Mouse (Mus musculus): ENCODE results near the gene Ap1s2. TPM values are rescaled to one million over a fixed set of nuclear protein-coding genes. Genes with fewer than 3 reads are reported as not detected.
A peak's percentile ranks its signal among the peaks of the same experiment; 100 is the strongest.

Gene Ap1s2
- polyA plus RNA-seq, 1 experiment from 2014 or later = 120 TPM

- no peak overlapping the region for H3K27ac ChIP-seq (ENCODE audit: low read length)
- H3K4me2 ChIP-seq (ENCODE audit: low read length) = no peak overlapping the region
- 86% methylated on average over 3 of the region's 3 CpGs for WGBS
- no peak overlapping the region for H3K9ac ChIP-seq (ENCODE audit: low read depth, low read length)
- ATAC-seq = no peak
- H3K9me3 ChIP-seq (replicated peaks; ENCODE audit: control insufficient read depth, low read length, poor library complexity, severe bottlenecking) = no peaks in the 10 kb centered on the region
- peaks cover 4% of the 10 kb centered on the region; the same call in 1 of the 2 replicates for H3K36me3 ChIP-seq (ENCODE audit: control insufficient read depth, insufficient read depth, low read length)
- H3K4me3 ChIP-seq (ENCODE audit: low read depth, low read length) = no peak overlapping the region
- no peaks in the 10 kb centered on the region for H3K4me1 ChIP-seq (ENCODE audit: control insufficient read depth, insufficient read depth, low read length)
- no peaks in the 10 kb centered on the region for H3K27me3 ChIP-seq (ENCODE audit: control insufficient read depth, insufficient read depth, low read depth, low read length)
Measured at GRCm38 (mm10) chrX:163944381-163944780, 35.6 kb downstream of the Ap1s2 start.

DNA sequence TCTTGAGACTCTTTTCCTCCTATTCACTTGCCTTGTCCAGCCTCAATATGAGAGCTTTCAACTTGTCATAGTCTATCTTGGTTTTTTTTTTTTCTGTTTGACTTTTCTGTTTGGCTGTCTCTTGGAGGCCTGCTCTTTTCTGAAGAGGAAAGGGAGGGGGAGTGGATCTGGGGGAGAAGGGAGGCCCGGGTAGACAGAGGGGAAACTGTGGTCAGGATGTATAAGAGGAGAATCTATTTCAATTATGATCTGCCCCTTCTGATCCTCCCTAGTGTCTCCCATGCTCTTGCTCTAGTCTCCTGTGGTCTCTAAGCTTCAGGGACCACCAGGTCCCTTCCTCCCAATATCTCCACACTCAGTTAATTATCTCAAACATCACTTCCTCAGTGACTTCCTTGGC, 42.8 kb downstream of the Ap1s2 start:
- H3K4me1 ChIP-seq (ENCODE audit: control insufficient read depth, insufficient read depth, low read length) = no peaks in the 10 kb centered on the region
- no peak for ATAC-seq
- no peak overlapping the region for H3K4me2 ChIP-seq (ENCODE audit: low read length)
- WGBS = 80% methylated on average over 1 of the region's 1 CpGs
- H3K9me3 ChIP-seq (replicated peaks; ENCODE audit: control insufficient read depth, low read length, poor library complexity, severe bottlenecking) = no peaks in the 10 kb centered on the region
- H3K27ac ChIP-seq (ENCODE audit: low read length) = no peak overlapping the region
- H3K9ac ChIP-seq (ENCODE audit: low read depth, low read length) = no peak overlapping the region
- no peaks in the 10 kb centered on the region; the same call in 1 of the 2 replicates for H3K27me3 ChIP-seq (ENCODE audit: control insufficient read depth, insufficient read depth, low read depth, low read length)
- H3K36me3 ChIP-seq (ENCODE audit: control insufficient read depth, insufficient read depth, low read length) = peaks cover 2% of the 10 kb centered on the region; the same call in 1 of the 2 replicates
- no peak overlapping the region for H3K4me3 ChIP-seq (ENCODE audit: low read depth, low read length)

DNA sequence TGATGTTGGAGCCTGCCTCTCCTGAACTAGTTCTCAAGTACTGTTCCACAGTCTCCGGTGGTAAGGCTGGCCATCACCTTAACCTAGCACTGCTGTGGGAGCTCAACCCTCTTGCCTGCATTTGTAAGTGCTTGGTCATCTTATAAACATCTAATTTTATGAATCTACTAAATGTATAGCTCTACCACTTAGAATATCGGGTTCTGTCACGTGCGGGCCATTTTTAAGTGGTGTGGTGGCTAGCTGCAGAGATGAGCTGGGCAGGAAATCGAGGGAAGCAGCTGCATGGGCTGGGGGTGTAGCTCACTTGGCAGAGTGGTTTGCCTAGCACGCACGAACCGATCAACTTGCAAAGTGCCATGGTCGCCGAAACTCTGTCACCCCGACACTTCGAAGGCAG, 48.6 kb downstream of the Ap1s2 start:
- ATAC-seq = 0 out of 2 replicates have a peak, but pooled peaks have one; percentile 10
- H3K4me3 ChIP-seq (ENCODE audit: low read depth, low read length) = peak overlapping the region; percentile 58
- H3K36me3 ChIP-seq (ENCODE audit: control insufficient read depth, insufficient read depth, low read length) = no peaks in the 10 kb centered on the region
- H3K27me3 ChIP-seq (ENCODE audit: control insufficient read depth, insufficient read depth, low read depth, low read length) = no peaks in the 10 kb centered on the region
- H3K9me3 ChIP-seq (replicated peaks; ENCODE audit: control insufficient read depth, low read length, poor library complexity, severe bottlenecking) = no peaks in the 10 kb centered on the region
- peaks cover 5% of the 10 kb centered on the region for H3K4me1 ChIP-seq (ENCODE audit: control insufficient read depth, insufficient read depth, low read length)
- H3K4me2 ChIP-seq (ENCODE audit: low read length) = peak overlapping the region; percentile 62
- WGBS = 35% methylated on average over 12 of the region's 12 CpGs
- H3K27ac ChIP-seq (ENCODE audit: low read length) = no peak overlapping the region
- peak overlapping the region; percentile 76 for H3K9ac ChIP-seq (ENCODE audit: low read depth, low read length)

DNA sequence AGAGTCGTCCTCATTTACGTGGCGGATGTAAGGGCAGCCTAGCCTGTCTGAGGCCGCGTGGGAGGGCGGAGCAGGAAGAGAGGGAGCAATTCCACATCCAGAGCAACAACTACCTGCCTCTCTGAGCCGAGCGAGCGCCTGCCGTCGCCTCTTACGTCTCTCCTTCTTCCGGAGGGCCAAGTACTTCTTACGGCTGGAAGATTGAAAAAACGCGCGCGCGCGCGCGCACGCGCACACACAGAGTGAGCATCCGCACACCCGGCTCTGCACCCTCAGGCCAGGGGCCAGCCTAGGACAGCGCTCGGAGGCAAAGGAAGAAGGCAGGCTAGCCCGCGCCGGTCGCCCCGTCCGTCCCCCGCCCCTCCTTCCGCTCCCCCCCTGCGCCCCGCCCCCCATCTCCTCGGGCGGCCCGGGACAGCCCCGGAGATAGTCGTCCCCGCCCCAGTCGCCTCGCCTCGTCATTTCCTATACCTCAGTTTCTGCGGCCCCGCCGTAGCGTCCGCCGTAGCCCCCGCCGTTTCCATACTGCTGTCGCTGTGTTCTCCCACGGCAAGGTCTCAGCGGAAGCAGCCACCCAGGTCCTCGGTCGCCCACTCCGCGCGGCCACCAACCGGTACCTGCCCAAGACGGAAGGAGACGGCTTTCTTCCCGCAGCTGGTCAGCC, 49.1 kb downstream of the Ap1s2 start:
- ATAC-seq = peak; percentile 96
- 21% methylated on average over 51 of the region's 67 CpGs for WGBS

DNA sequence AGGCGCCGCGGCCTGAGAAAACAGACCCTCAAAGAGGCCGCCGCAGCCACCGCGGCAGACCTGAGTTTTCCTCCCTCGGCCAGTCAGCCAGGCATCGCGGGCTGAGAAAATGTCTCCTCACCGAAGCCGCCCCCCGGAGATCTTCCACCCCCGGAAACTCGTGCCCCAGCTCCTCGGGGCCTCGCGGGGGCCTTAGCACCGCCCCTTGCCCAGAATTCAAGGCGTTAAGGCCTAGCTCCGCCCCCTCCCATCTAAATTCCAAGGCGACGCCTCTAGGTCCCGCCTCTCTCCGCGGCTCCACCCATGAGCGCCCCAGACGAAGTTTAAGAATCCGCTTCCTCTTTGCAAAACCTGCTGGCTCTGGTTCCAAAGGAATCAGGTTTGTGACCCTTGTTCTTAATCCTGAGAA, 49.7 kb downstream of the Ap1s2 start, which contains the start of gene Zrsr2:
Gene Zrsr2, minus strand, starts transcription at position 195 of the 409 bp plus-strand sequence.
- WGBS = 12% methylated on average over 28 of the region's 29 CpGs
- peak; percentile 98 for ATAC-seq

More for the DNA sequence above, 49.1 kb downstream of the Ap1s2 start:
- Histone ChIP-seq H3K4me2 (ENCODE audit: low read length) (peak overlapping the region; percentile 62), H3K36me3 (ENCODE audit: control insufficient read depth, insufficient read depth, low read length) (no peaks in the 10 kb centered on the region), H3K27me3 (ENCODE audit: control insufficient read depth, insufficient read depth, low read depth, low read length) (no peaks in the 10 kb centered on the region), H3K9ac (ENCODE audit: low read depth, low read length) (peak overlapping the region; percentile 76), H3K4me1 (ENCODE audit: control insufficient read depth, insufficient read depth, low read length) (peaks cover 5% of the 10 kb centered on the region), H3K27ac (ENCODE audit: low read length) (peak overlapping the region; percentile 91), H3K9me3 (replicated peaks; ENCODE audit: control insufficient read depth, low read length, poor library complexity, severe bottlenecking) (no peaks in the 10 kb centered on the region), H3K4me3 (ENCODE audit: low read depth, low read length) (peak overlapping the region; percentile 58)

DNA sequence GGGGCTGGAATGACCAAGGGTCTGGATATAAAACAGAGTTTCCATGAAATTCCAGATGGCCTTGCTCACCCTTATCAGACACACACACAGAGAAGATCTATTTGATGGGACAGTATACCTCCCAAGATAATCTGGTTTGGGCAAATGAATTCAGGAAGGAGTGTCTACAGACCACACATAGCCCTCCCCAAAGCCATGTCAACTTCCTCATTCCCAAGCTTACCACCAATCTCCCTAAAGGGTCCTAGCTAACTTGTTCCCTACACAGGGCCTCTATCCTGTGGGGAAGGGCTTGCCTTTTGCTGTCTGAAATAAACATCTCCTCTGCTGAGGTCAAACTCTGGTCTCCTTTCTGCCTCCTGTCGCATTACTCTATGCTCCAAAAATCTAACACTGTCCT, 72.3 kb downstream of the Ap1s2 start:
- no peak overlapping the region for H3K4me3 ChIP-seq (ENCODE audit: low read depth, low read length)
- WGBS = 94% methylated on average over 1 of the region's 1 CpGs
- ATAC-seq = no peak

More for the DNA sequence above, 49.7 kb downstream of the Ap1s2 start, which contains the start of gene Zrsr2:
- Histone ChIP-seq H3K9me3 (replicated peaks; ENCODE audit: control insufficient read depth, low read length, poor library complexity, severe bottlenecking) (no peaks in the 10 kb centered on the region), H3K4me3 (ENCODE audit: low read depth, low read length) (peak within 1 kb of the TSS; percentile 58), H3K27me3 (ENCODE audit: control insufficient read depth, insufficient read depth, low read depth, low read length) (no peaks in the 10 kb centered on the region), H3K4me2 (ENCODE audit: low read length) (peak within 1 kb of the TSS; percentile 62), H3K9ac (ENCODE audit: low read depth, low read length) (peak within 1 kb of the TSS; percentile 76), H3K4me1 (ENCODE audit: control insufficient read depth, insufficient read depth, low read length) (peaks cover 5% of the 10 kb centered on the region), H3K36me3 (ENCODE audit: control insufficient read depth, insufficient read depth, low read length) (no peaks in the 10 kb centered on the region), H3K27ac (ENCODE audit: low read length) (peak within 1 kb of the TSS; percentile 91)

DNA sequence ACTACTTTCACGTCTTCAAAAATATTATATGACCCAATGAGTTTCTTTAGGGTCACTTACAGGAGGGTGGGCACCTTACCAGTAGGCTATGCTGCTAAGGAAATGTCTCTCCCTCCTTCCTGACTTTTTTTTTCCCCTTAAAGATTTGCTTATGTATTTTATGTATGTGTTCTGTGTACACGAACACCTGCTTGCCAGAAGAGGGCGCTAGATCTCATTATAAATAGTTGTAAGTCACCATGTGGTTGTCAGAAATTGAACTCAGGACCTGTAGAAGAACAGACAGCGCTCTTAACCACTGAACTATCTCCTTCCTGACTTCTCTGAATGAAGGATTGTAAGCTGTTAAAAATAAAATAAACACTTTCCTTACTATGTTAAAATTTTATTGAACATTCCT, 72.7 kb downstream of the Ap1s2 start:
- no peak overlapping the region for H3K4me2 ChIP-seq (ENCODE audit: low read length)
- H3K4me3 ChIP-seq (ENCODE audit: low read depth, low read length) = no peak overlapping the region
- no peaks in the 10 kb centered on the region for H3K4me1 ChIP-seq (ENCODE audit: control insufficient read depth, insufficient read depth, low read length)
- H3K27ac ChIP-seq (ENCODE audit: low read length) = no peak overlapping the region
- no peaks in the 10 kb centered on the region for H3K9me3 ChIP-seq (replicated peaks; ENCODE audit: control insufficient read depth, low read length, poor library complexity, severe bottlenecking)
- no peak overlapping the region for H3K9ac ChIP-seq (ENCODE audit: low read depth, low read length)
- 51% methylated on average over 4 of the region's 4 CpGs for WGBS
- H3K36me3 ChIP-seq (ENCODE audit: control insufficient read depth, insufficient read depth, low read length) = no peaks in the 10 kb centered on the region
- H3K27me3 ChIP-seq (ENCODE audit: control insufficient read depth, insufficient read depth, low read depth, low read length) = no peaks in the 10 kb centered on the region; the same call in 1 of the 2 replicates
- ATAC-seq = no peak

More for the DNA sequence above, 72.3 kb downstream of the Ap1s2 start:
- Histone ChIP-seq H3K27me3 (ENCODE audit: control insufficient read depth, insufficient read depth, low read depth, low read length) (no peaks in the 10 kb centered on the region; the same call in 1 of the 2 replicates), H3K36me3 (ENCODE audit: control insufficient read depth, insufficient read depth, low read length) (no peaks in the 10 kb centered on the region), H3K9ac (ENCODE audit: low read depth, low read length) (no peak overlapping the region), H3K4me2 (ENCODE audit: low read length) (no peak overlapping the region), H3K27ac (ENCODE audit: low read length) (no peak overlapping the region), H3K9me3 (replicated peaks; ENCODE audit: control insufficient read depth, low read length, poor library complexity, severe bottlenecking) (no peaks in the 10 kb centered on the region), H3K4me1 (ENCODE audit: control insufficient read depth, insufficient read depth, low read length) (no peaks in the 10 kb centered on the region)

GRCm38 (mm10) chrX:163982129-163982528, 73.3 kb downstream of the Ap1s2 start:
- H3K4me2 ChIP-seq (ENCODE audit: low read length) = no peak overlapping the region
- no peak overlapping the region for H3K27ac ChIP-seq (ENCODE audit: low read length)
- H3K9ac ChIP-seq (ENCODE audit: low read depth, low read length) = no peak overlapping the region
- 80% methylated on average over 6 of the region's 6 CpGs for WGBS
- no peaks in the 10 kb centered on the region; the same call in 1 of the 2 replicates for H3K27me3 ChIP-seq (ENCODE audit: control insufficient read depth, insufficient read depth, low read depth, low read length)
- no peaks in the 10 kb centered on the region for H3K36me3 ChIP-seq (ENCODE audit: control insufficient read depth, insufficient read depth, low read length)
- no peaks in the 10 kb centered on the region for H3K9me3 ChIP-seq (replicated peaks; ENCODE audit: control insufficient read depth, low read length, poor library complexity, severe bottlenecking)
- ATAC-seq = no peak
- no peak overlapping the region for H3K4me3 ChIP-seq (ENCODE audit: low read depth, low read length)
- no peaks in the 10 kb centered on the region for H3K4me1 ChIP-seq (ENCODE audit: control insufficient read depth, insufficient read depth, low read length)

All from midbrain, embryonic 16.5 days (tissue).